Mouse (Mus musculus): Measurements from ENCODE around the gene Slc12a4.
"Not testable (repeated sequence)": the region's sequence is repeated elsewhere in the genome, so short reads cannot be mapped to it uniquely, and the experiment has no call there.

Gene Slc12a4

GRCm38 (mm10) chr8:105965905-105966341 lies at the start of gene Slc12a4:
Gene Slc12a4, minus strand, starts transcription at chr8:105966097.
- peak; percentile 88 to 93 for DNase-seq

GRCm38 (mm10) chr8:106012203-106012602 lies 46.3 kb upstream of the Slc12a4 start:
- not testable (repeated sequence) for DNase-seq

GRCm38 (mm10) chr8:106011643-106011986 lies 45.7 kb upstream of the Slc12a4 start, which contains the start of gene Ddx28:
Gene Ddx28, minus strand, starts transcription at chr8:106011882.
- no peak for DNase-seq

GRCm38 (mm10) chr8:106010748-106011642 lies 45.1 kb upstream of the Slc12a4 start:
- DNase-seq, result peak; percentile 97

- DNase-seq, result not testable (repeated sequence)
Measured at GRCm38 (mm10) chr8:106007891-106008290, 42.0 kb upstream of the Slc12a4 start.

- DNase-seq, result no peak
Measured at GRCm38 (mm10) chr8:106007135-106007534, 41.2 kb upstream of the Slc12a4 start.

- no peak for DNase-seq
Measured at GRCm38 (mm10) chr8:106006413-106006812, 40.5 kb upstream of the Slc12a4 start.

- no peak for DNase-seq
Measured at GRCm38 (mm10) chr8:106005875-106006274, 40.0 kb upstream of the Slc12a4 start, which contains the start of gene Dpep2nb. Gene Dpep2nb, minus strand, starts transcription at chr8:106005975.

GRCm38 (mm10) chr8:106004538-106005207 lies 38.8 kb upstream of the Slc12a4 start:
- DNase-seq, result no peak

GRCm38 (mm10) chr8:106001908-106002307 lies 36.0 kb upstream of the Slc12a4 start:
- DNase-seq, result no peak

GRCm38 (mm10) chr8:105998971-105999370 lies 33.1 kb upstream of the Slc12a4 start:
- no peak for DNase-seq

GRCm38 (mm10) chr8:105996359-105996758 lies 30.5 kb upstream of the Slc12a4 start:
- no peak for DNase-seq

GRCm38 (mm10) chr8:105993226-105993625 lies 27.3 kb upstream of the Slc12a4 start:
- DNase-seq, result no peak

GRCm38 (mm10) chr8:105992499-105992898 lies 26.6 kb upstream of the Slc12a4 start:
- no peak for DNase-seq

- DNase-seq, result no peak
Measured at GRCm38 (mm10) chr8:105991546-105991945, 25.6 kb upstream of the Slc12a4 start.

GRCm38 (mm10) chr8:105990856-105991387 lies 25.0 kb upstream of the Slc12a4 start, which contains the start of gene Dus2:
Gene Dus2, plus strand, starts transcription at chr8:105991337.
- peak; percentile 88 to 90 for DNase-seq

GRCm38 (mm10) chr8:105988546-105988945 lies 22.6 kb upstream of the Slc12a4 start:
- no peak for DNase-seq

- not testable (repeated sequence) for DNase-seq
Measured at GRCm38 (mm10) chr8:105983406-105983805, 17.5 kb upstream of the Slc12a4 start.

GRCm38 (mm10) chr8:105981146-105981545 lies 15.2 kb upstream of the Slc12a4 start:
- no peak for DNase-seq

GRCm38 (mm10) chr8:105979325-105979724 lies 13.4 kb upstream of the Slc12a4 start, which contains the start of gene Dpep3:
Gene Dpep3, minus strand, starts transcription at chr8:105979429.
- DNase-seq, result peak in 1 of 2 experiments; percentile 13

- DNase-seq, result no peak
Measured at GRCm38 (mm10) chr8:105975363-105975762, 9.5 kb upstream of the Slc12a4 start.

GRCm38 (mm10) chr8:105971019-105971720 lies 5.3 kb upstream of the Slc12a4 start:
- no peak for DNase-seq

GRCm38 (mm10) chr8:105969367-105969766 lies 3.5 kb upstream of the Slc12a4 start:
- DNase-seq, result no peak
